Mouse (Mus musculus): ENCODE data around the gene Me1.
"Not testable (repeated sequence)": the region's sequence is repeated elsewhere in the genome, so short reads cannot be mapped to it uniquely, and the experiment has no call there.

Me1 gene

DNA sequence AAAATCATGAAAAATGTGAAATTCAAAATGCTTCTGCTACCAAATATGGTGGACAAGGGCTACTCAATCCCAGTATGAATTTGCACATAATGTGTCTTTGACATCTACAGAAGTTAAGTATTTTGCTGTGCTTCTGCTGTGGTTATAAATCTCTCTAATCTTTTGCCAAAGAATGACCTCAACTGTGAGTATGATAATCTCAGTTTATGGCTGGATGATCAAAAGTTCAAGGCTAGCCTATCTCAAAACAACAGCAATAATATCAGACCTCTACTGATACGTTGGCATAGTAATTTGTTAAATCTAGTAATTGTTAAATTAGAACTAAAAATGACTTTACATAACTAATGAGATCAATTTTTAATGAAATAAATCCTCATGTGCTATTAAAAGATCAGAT, 80.0 kb downstream of the Me1 start:
- DNase-seq (ENCODE audit: extremely low read depth, insufficient read length, low spot score) = no peak

DNA sequence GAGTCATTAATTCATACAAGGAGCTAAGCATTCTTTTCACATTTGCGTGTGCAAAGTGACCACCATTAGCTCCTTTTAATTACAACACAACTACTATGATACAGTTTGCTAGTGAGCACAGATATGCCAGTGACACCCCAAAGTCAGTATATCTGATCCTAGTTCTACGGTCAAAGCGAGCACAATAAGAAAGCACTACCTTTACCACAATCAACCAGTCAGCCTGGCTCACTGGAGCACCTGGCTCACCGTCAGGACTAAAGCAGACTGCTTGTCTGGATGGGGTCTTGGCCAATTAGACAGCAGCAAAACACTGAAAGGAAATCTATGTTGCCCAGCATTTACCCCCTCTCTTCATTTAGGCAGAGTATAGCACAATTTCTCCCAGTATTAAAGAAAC, 83.7 kb downstream of the Me1 start:
- DNase-seq (ENCODE audit: extremely low read depth, insufficient read length, low spot score) = no peak

DNA sequence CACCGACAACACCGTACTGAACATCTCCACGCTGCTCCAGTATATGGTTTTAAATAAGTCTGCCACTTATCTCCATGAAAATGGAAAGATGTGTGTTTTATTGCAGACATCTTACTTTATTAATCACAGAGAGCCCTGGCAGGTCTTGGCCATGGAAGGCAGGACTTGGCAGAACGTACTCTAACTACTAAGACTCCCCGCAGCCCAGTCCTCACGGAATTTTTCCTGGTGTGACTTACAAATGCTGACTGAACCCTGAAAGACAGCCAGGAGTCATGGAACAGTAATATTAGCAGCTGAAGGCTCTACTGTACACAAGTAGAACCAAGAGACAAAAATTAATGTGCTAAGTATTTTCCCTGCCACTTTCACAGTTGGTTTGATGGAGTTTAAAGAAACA, 90.0 kb downstream of the Me1 start:
- DNase-seq (ENCODE audit: extremely low read depth, insufficient read length, low spot score) = no peak

DNA sequence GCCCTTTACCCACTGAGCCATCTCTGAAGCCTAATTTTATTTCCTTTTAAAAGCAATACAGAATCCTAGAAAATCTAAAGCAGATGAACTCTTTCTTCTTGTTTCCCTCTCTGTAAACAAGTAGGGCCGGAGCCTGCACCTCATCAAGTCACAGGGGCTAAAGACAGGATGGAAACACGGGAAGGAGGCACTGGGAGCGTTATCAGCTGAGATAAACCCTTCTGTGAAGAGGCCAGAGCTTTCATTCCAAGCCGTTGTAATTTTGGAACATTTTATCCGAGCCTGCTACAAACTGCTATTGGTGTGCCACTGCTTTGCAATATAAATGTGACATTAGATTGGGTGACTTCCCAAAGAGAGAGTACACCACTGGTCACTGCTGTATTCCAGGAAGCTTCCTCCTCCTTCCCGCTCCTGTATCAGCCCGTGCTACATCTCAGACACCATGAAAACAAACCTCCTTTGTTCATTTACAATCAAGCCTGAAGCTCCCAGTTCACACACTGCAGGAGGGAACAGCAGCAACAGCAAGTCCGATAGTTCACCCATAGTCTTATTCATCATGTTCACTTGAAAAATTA, 95.9 kb downstream of the Me1 start:
- DNase-seq (ENCODE audit: extremely low read depth, insufficient read length, low spot score) = no peak

DNA sequence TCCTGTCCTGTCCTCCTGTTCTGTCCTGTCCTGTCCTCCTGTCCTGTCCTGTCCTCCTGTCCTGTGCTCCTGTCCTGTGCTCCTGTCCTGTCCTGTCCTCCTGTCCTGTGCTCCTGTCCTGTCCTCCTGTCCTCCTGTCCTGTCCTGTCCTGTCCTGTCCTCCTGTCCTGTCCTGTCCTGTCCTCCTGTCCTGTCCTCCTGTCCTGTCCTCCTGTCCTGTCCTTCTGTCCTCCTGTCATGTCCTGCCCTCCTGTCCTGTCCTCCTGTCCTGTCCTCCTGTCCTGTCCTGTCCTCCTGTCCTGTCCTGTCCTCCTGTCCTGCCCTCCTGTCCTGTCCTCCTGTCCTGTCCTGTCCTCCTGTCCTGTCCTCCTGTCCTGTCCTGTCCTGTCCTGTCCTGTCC, 98.8 kb downstream of the Me1 start:
- DNase-seq (ENCODE audit: extremely low read depth, insufficient read length, low spot score) = not testable (repeated sequence)

DNA sequence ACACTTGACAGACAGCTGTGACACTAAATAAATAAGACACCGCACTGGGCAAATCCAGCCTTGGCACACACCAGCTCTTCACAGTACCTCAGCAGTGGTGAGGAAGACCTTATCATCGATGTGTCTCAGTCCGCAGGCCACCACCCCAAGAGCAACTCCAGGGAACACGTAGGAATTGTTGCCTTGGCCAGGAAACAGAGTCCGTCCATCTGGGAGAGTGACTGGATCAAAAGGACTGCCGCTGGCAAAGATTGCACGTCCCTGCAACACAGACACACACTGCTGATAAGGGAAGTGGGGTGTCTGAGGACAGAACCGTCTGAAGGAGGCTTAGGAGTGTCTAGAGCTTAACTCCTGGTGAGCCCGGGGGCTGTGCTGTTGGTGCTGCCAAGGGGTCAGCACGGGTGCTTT, 101.4 kb downstream of the Me1 start:
- not testable (repeated sequence) for DNase-seq (ENCODE audit: extremely low read depth, insufficient read length, low spot score)

DNA sequence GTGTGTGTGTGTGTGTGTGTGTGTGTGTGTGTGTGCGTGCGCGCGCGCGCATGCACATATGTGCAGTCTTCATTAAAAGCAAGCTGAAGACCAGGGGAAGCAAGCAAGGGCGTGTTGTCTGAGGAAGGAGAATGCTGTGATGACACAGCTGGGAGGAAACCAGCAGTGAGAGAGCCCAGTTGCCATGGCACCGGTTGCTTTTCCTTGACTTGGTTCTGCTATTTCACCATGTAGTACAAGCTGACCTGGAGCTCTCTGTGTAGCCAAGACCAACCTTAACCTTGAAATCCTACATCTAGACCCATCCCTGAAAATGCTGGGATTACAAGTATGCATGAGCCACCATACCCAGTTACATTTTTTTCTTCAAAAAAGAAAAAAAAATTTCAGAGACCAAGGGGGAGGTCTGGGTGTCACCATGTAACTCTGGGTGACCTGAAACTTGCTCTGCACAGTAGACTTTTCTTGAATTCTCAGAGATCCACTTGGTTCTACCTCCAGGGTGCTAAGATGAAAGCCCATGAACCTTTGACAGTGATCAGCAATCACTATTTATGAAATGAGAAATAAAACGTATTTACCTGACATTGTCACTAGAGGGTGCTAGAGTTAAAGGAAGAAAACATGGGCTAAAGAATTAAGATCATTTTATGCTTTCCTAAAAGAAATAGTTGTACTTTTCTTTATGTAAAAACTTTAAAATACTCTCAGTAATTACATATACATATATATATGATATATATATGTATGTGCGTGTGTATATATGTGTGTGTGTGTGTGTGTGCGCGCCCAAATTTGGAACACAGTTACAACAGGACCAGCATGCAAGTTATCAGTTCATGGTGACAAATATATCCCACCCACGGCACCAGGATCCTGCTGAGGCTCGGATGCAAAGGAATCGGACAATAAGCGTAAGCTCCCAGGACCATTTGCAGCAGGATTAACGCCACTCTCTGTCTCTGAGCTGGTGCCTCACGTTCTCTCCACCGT, 102.8 kb downstream of the Me1 start:
- DNase-seq (ENCODE audit: extremely low read depth, insufficient read length, low spot score) = no peak

DNA sequence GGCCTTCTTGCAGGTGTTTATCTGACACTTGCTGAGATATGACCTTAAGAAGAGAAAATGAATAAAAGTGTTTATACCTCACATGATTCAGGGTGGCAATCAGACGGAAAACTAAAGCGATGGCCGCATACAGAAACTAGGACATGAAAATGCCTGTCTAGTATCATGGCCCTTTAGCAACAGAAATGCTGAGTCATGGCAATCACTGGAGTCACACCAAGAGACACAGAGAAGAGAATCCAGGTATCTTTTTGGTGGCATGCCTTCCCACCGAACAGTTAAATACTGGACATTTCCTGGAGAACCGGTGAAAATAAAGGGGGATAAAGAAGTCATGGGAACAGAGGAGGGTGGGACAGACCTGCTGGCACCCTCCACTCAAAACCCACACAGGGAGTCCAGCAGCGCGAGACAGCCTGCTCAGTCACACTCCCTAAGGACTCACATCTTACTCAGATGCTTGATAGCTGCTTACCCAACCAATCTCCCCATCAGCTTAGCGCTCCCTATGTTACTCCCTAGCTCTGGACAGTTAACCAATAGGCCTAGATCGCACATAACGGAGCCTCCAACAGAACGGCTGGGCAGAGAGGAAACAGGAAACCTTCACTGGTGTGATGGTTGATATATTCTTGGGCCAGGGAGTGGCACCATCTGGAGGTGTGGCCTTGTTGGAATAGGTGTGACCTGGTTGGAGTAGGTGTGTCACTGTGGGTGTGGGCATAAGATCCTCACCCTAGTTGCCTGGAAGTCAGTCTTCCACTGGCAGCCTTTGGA, 108.5 kb downstream of the Me1 start:
- no peak for DNase-seq (ENCODE audit: extremely low read depth, insufficient read length, low spot score)

DNA sequence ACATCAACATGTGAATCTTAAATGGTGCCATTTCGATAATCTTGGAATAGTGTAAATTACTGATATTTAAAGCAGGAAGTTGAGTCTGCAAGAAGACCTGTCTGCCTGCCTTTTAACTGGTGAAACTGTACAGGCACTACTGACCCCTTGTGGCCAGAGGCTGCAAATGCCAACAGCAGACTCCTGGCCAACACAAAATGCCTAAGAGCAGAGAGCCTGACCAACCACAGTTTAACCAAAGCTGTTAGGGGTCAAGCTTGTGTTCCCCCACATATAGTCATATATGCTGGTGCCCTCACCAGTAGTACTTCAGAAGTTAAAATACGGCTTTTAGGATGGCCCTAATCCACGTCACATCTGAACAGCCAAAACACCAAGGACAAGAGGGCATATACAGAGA, 112.0 kb downstream of the Me1 start:
- peak; percentile 24 for DNase-seq (ENCODE audit: extremely low read depth, insufficient read length, low spot score)

DNA sequence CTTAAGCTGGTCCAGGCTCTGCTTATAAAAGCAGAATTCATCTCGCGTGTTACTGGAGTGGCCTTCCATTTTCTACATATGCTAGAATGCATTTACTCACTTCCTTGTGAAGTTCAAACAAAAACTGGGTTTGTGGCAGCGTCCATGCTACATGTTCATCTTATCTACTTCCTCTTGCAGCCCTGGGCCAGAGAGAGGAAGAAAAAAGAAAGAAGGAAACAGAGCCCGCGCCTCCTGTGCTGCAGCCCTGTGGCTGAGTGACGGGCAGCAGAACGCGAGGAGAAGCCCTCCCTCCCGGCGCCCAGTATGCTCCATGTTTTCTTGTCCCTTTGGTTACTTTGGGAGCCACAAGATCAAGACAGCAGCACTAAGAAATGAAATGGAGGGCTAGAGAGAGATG, 116.1 kb downstream of the Me1 start:
- no peak for DNase-seq (ENCODE audit: extremely low read depth, insufficient read length, low spot score)

DNA sequence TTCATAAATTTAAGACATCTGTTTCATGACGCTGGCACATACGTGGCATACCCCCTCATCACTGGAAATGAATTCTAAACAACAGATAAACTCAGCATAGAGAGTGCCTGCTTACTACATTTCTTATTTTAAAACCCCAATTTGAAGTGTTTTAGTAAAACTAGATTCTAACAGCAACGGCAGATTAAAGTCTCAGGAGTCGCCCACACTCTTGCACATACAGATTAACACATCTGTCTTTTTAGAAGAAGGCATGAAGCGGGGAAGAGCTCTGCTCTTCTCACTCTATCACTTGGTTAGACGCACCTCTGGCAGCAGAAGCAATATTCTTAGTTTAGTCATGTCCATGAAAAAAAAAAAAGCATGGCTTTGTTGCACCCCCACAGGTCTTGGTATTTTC, 120.6 kb downstream of the Me1 start:
- no peak for DNase-seq (ENCODE audit: extremely low read depth, insufficient read length, low spot score)

DNA sequence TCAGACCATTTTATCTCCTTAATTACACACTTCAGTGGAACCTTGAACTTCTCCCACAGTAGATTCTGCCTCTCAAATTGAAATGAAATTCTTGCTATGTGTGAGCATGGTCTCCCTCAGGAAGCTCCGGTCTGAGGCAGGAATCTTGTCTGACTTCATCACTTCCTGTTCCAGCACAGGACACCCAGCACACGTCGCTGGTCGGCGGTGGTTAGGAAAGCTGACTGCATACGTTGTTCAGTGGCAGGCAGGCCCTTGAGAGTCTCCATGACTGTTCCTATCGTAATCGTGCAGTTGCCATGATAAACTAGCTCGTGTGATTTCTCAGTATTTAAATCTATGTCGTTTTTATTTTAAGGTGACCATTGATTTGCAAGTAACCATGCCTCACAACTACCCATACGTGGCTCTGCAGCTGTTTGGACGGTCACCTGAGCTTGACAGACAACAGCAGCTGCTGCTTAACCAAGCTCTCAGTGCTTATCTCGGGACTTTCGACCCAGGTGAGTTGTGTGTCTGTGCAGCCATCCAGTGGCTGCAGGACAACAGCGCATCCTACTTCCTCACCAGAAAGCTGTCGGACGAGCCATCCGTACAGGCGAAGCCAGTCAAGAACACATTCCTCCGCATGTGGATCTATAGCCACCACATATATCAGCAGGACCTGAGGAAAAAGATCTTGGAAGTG, 122.0 kb downstream of the Me1 start:
- DNase-seq (ENCODE audit: extremely low read depth, insufficient read length, low spot score) = no peak

DNA sequence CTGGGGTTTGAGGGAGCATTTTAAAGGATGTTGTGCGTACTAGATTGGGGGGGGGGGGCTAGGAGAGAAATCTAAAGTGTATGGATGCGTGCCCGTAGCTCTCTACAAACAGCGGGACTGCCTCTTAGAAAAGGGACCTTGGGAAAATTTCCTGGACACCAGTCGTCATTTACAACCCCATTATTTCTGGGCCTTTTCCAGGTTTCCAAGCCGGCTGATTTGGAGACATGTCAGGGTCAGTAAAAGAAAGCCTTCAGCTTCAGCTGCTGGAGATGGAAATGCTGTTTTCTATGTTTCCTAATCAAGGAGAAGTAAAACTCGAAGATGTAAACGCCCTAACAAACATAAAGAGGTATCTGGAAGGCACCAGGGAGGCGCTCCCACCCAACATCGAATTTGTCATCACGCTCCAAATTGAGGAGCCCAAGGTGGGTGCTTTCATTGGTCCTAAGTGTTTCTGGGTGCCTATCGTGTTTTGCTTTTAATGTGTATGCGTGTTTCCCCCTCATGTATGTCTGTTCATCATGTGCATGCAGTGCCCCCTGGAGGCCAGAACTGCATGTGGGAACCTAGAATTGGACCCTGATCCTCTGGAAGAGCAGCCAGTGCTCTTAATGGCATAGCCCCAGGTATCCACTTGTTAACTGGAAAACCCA, 123.0 kb downstream of the Me1 start:
- no peak for DNase-seq (ENCODE audit: extremely low read depth, insufficient read length, low spot score)

DNA sequence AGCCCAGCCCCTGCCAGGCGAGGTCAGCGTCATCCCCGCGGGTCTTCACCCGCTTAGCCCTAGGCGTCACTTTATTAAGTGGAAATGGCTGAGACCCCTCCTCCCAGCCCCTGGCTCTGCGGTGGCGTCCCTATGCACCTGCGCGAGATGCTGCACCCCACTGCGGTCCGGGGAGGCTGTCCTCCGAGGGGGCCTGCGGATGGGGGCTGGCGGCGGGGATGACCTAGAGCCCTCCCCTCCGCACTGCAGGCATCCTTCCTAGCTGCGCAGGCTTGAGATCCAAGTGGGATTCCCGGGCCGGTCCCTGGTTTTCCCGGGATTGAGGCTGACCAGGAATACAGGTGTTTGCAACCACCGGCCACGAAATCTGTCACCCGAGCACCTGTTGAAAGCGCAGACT, 123.6 kb downstream of the Me1 start:
- DNase-seq (ENCODE audit: extremely low read depth, insufficient read length, low spot score) = no peak

DNA sequence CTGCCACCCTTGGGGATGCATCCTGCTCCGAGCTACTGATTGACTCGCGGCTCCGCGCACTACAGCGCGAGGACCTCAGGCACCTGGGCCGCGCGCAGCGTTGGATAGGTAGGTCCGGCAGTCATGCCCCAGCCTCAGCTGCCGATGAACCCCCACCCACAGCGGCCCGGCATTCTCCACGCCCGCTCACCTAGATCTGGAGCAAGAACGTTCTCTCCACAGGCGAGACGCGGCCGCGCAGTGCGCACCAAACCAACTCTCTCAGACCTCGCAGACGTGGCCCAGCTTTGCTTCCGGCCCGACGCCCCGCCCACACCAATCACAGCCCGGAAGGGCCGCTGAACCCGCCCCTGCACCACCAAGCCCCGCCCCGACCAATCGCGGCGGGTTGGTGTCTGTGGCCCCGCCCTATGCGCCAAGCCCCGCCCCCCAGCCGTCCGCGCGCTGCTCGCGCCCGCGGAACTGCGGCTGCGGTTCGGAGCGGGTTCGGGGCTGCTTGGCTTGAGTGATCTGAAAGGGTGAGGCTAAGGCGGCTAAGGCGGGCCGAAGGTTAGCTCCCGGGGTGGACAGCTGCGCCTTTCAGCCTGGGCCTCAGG, 124.1 kb downstream of the Me1 start, which contains the start of the genes Pgm3 and Rwdd2a:
Gene Pgm3, minus strand, starts transcription at position 303 of the 596 bp plus-strand sequence.
Gene Rwdd2a, plus strand, starts transcription at position 452 of the 596 bp plus-strand sequence.
- peak; percentile 90 for DNase-seq (ENCODE audit: extremely low read depth, insufficient read length, low spot score)

DNA sequence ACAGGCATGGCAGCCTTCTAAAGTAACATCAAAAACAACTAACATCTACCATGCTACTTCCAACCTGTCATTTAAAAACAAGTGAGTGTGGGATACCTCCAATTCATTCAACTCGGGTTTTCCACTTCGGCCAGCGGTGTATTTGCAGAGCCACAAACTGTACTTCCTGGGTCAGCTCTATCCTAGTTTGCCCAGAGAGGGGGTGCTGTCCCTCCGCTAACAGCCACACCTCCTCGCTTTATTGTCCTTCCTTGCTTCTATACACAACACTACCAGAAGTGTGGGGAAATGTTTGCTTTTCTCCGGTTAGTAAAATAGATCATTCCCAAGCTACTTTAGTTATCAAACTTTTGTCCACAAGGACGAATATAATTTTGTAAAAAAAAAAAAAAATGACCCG, 124.8 kb downstream of the Me1 start:
- no peak for DNase-seq (ENCODE audit: extremely low read depth, insufficient read length, low spot score)

DNA sequence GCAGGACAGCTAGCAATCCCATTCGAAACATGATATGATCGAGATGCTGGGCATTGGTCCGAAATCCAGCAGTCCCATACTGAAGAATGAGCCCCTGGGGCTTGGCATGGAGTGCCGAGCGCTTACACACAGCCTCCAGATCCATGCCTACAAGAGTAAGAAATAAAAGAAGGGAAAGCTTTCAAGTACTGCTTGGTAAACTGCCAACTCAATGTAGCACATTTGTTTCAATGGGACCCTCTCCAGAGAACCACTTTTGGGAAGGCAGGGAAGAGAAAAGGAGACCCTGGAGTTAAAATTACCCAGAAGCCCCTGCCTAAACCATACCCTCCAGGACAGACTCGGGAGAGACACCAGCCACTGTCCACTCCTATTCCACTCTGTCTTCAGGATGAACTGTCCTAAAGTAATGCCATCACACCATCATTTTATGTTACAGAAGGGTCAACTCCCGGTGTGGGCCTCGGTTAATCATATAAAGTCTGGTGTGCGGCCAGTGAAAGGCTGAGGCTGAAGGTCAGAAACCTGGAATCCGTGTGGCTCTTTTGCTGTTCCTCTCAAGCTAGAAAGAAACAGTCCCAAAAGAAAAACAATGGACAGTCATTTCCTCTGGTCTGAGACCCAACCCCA, 125.4 kb downstream of the Me1 start:
- DNase-seq (ENCODE audit: extremely low read depth, insufficient read length, low spot score) = no peak

DNA sequence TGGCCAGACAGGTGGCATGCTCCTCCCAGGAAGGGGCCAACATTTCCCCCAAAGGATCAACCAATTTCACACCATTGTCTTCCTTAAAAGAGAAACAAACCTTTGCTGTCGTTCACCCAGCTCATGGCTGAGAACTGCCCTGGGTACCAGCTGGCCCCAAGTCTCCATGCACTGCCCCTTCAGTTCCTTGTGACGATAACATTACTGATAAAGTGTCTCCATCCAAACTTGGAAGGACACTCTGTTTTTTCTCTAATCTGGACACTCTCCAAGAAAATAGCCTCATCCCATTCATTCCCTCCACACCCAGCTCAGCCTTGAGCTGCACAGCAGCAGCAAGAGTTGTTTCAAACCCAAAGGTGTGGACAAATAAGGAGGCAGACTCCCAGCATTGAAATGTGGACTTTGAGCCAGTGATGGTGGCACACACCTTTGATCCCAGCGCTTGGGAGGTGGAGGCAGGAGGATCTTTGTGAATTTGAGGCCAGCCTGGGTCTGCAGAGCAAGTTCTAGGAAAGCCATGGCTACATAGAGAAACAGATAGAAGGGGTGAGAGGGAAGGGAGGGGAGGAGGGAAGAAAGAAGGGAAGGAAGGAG, 126.3 kb downstream of the Me1 start:
- DNase-seq (ENCODE audit: extremely low read depth, insufficient read length, low spot score) = no peak

DNA sequence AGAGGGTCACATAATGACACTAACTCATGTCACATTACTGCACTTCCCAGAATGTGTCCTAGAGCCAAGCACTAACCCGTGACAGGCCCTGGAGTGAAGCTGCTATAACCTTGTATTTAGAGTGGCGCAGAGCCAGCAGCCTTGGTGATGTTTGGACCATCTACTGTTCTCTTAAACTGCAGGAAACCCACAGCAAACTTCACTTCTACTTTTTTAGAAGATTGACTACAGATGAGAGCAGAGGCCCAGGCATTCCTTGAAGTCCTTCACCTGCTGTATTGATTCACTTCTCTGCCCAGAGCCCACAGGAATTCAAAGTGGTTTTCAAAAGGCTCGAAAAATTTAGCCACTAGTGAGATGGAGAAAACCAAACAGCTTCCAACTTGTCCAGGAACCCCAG, 135.2 kb downstream of the Me1 start:
- DNase-seq (ENCODE audit: extremely low read depth, insufficient read length, low spot score) = no peak

All from 3134 (cell line).